Comparison of ENCODE assay signal across 23 mouse cellular contexts in genomic region chr1:163386196-163386595, GRCm38 (mm10). TPM values are rescaled to one million over a fixed set of nuclear protein-coding genes. Genes with fewer than 3 reads are reported as not detected.
DNase-seq lines count a peak whose midpoint lies in the region; ATAC-seq and TF ChIP-seq lines count a peak whose summit lies in the region.
"Had no signal": no experiment of that assay in that cellular context is flagged by ENCODE, and none has a peak within 500 bp of the region (broad histone marks: within the 10 kb centered on the region; RNA-seq: fewer than 3 reads in every experiment).

No protein-coding gene starts in this region.

- no peak for TF ChIP-seq POLR2A in heart, adult 2 months (IDR thresholded peaks at IDR 0.05; ENCODE audit: insufficient read depth, low read depth, low read length)

- H3K4me1 ChIP-seq in heart, adult 2 months (ENCODE audit: control insufficient read depth, insufficient read depth, low read length) = no peaks in the 10 kb centered on the region; the same call in 1 of the 2 replicates
- H3K4me1 ChIP-seq in intestine, embryonic 16.5 days (ENCODE audit: control insufficient read depth, insufficient read depth, low read length) = no peaks in the 10 kb centered on the region
- H3K4me1 ChIP-seq: forebrain, embryonic 13.5 days; heart, embryonic 15.5 days; hindbrain, embryonic 15.5 days had no signal

- TF ChIP-seq EP300 in heart, adult 2 months (IDR thresholded peaks at IDR 0.05; ENCODE audit: insufficient read depth, low read depth, low read length) = no peak

- H3K36me3 ChIP-seq in heart, adult 2 months (ENCODE audit: control insufficient read depth, insufficient read depth, low read length) = peaks cover 8% of the 10 kb centered on the region
- H3K36me3 ChIP-seq in intestine, embryonic 16.5 days (ENCODE audit: control insufficient read depth, insufficient read depth, low read length) = 0 out of 2 replicates have a peak, but pooled peaks cover 4% of the 10 kb centered on the region

- no peaks in the 10 kb centered on the region for H3K27me3 ChIP-seq in heart, adult 2 months (ENCODE audit: control insufficient read depth, insufficient read depth, low read length)
- H3K27me3 ChIP-seq in intestine, embryonic 16.5 days (replicated peaks; ENCODE audit: control insufficient read depth, insufficient read depth, low read length) = no peaks in the 10 kb centered on the region
- H3K27me3 ChIP-seq: forebrain, embryonic 13.5 days; heart, embryonic 15.5 days; hindbrain, embryonic 15.5 days had no signal

- WGBS in heart, adult 2 months = 68% methylated on average over 9 of the region's 9 CpGs
- 81% methylated on average over 9 of the region's 9 CpGs for WGBS in intestine, embryonic 16.5 days

- H3K9ac ChIP-seq in heart, adult 2 months (ENCODE audit: low read depth, low read length) = no peak overlapping the region
- H3K9ac ChIP-seq in intestine, embryonic 16.5 days (ENCODE audit: low read depth, low read length) = no peak overlapping the region
- H3K9ac ChIP-seq: forebrain, embryonic 13.5 days; forebrain, postnatal 0 days; heart, embryonic 15.5 days; hindbrain, embryonic 15.5 days had no signal

- TF ChIP-seq CTCF in heart, adult 2 months (IDR thresholded peaks at IDR 0.05) = peak; percentile 34

- no peak overlapping the region for H3K4me3 ChIP-seq in heart, adult 2 months
- no peak overlapping the region for H3K4me3 ChIP-seq in intestine, embryonic 16.5 days (ENCODE audit: low read length)
- H3K4me3 ChIP-seq: embryonic facial prominence, embryonic 10.5 days; forebrain, embryonic 13.5 days; heart, embryonic 15.5 days; hindbrain, embryonic 15.5 days had no signal

- no peaks in the 10 kb centered on the region for H3K79me2 ChIP-seq in heart, adult 2 months (replicated peaks; ENCODE audit: control insufficient read depth, insufficient read depth, low read length)

- no peak overlapping the region; the same call in 1 of the 2 replicates for H3K27ac ChIP-seq in heart, adult 2 months
- no peak overlapping the region for H3K27ac ChIP-seq in intestine, embryonic 16.5 days (ENCODE audit: low read length)
- H3K27ac ChIP-seq: embryonic facial prominence, embryonic 10.5 days; forebrain, embryonic 13.5 days; heart, embryonic 15.5 days; hindbrain, embryonic 15.5 days had no signal

- no peak overlapping the region for H3K4me2 ChIP-seq in intestine, embryonic 16.5 days (ENCODE audit: low read depth, low read length)
- H3K4me2 ChIP-seq: forebrain, embryonic 13.5 days; heart, embryonic 15.5 days; hindbrain, embryonic 15.5 days had no signal

- no peak for ATAC-seq in intestine, embryonic 16.5 days
- ATAC-seq: CD4-positive, CD25-positive, alpha-beta regulatory T cell, adult 4 months; forebrain, embryonic 13.5 days; forebrain, postnatal 0 days; inflammation-experienced regulatory T-cells, adult 6 months had no signal

- H3K9me3 ChIP-seq in intestine, embryonic 16.5 days (ENCODE audit: control insufficient read depth, low read length) = no peaks in the 10 kb centered on the region
- H3K9me3 ChIP-seq: embryonic facial prominence, embryonic 10.5 days; forebrain, embryonic 13.5 days; G1E; heart, embryonic 15.5 days; hindbrain, embryonic 15.5 days had no signal

- intact Hi-C loops in heart, adult 2 months (cut with DNase I) = no loop called here
- intact Hi-C loops in heart, postnatal 10 days (cut with DNase I) = loop anchor here (10.0 kb wide), 1 partner anchor 151 kb away; no protein-coding TSS in a partner anchor

- DNase-seq in adrenal gland, postnatal 10 days = peak; percentile 26
- DNase-seq in adrenal gland, adult 2 months = no peak
- DNase-seq in heart, adult 2 months = peak in 1 of 2 experiments; percentile 36
- no peak for DNase-seq in heart, adult 8-10 months (ENCODE audit: low spot score)
- peak; percentile 36 to 39 for DNase-seq in heart, postnatal 10 days
- peak; percentile 26 for DNase-seq in heart, postnatal 4 days
- DNase-seq in cerebellum, adult 8-10 months = no peak
- DNase-seq: adrenal gland, postnatal 14 days; B cell, adult 2 months; cerebellum, adult 18-20 months; cerebellum, postnatal 10 days; forebrain, postnatal 0 days; gastrocnemius, postnatal 10 days; kidney, adult 11 months; kidney, adult 9 months had no signal

RNA-seq across cellular contexts. Expression of gene Gorab, which starts 17.3 kb away (rescaled TPM):
- total RNA-seq in adrenal gland, postnatal 10 days (2021) = 10 to 100 TPM; 10.1 to 10.5 TPM
- 10 to 100 TPM in 1 of 2 experiments, 1 to 10 TPM in 1; 9.9 to 15.2 TPM for total RNA-seq in adrenal gland, adult 2 months (2021)
- polyA plus RNA-seq in adrenal gland, adult 2 months (2012; rRNA removed) = 0.88 and 1.0 TPM in 2 replicates
- 1 to 10 TPM; 2.0 to 2.8 TPM for total RNA-seq in heart, adult 2 months (2021)
- polyA plus RNA-seq in heart, adult 2 months (2012; rRNA removed) = 1.4 and 2.0 TPM in 2 replicates
- 1 to 10 TPM; 2.4 to 4.0 (median 3.4) TPM for total RNA-seq in heart, adult 8-10 months (2022)
- 1 to 10 TPM; 4.9 to 6.0 TPM for total RNA-seq in heart, postnatal 10 days (2021)
- total RNA-seq in heart, postnatal 4 days (2021) = 1 to 10 TPM; 5.7 to 8.4 TPM
- polyA plus RNA-seq in intestine, embryonic 16.5 days (2015; fragmentation: Nextera tagmentation; extraction: Ambion mirVana) = 15.9 and 16.6 TPM in 2 replicates

Comparison
In these comparisons a context has a peak if more than half of its experiments do, and no peak if none do; other contexts are left out.
1. DNase-seq: peak in adrenal gland, postnatal 10 days (single experiment), heart, postnatal 10 days (2 of 2) and heart, postnatal 4 days (single experiment); none in adrenal gland, adult 2 months (single experiment), heart, adult 8-10 months (single experiment) and cerebellum, adult 8-10 months (single experiment).